Mouse (Mus musculus) retina, embryonic 14.5 days (tissue): ENCODE measurements around the gene Rtn2.

Experiments used
- DNase-seq: peaks from one replicate; pipeline ENCODE4 v3.0.0-alpha.2; 2015; ENCODE audit warnings: low spot score

Rtn2 gene

GRCm38 (mm10) chr7:19301461-19302263, 19.2 kb downstream of the Rtn2 start:
- DNase-seq, result no peak

- no peak for DNase-seq
Measured at GRCm38 (mm10) chr7:19302264-19303045, 20.0 kb downstream of the Rtn2 start.

- DNase-seq, result no peak
Measured at GRCm38 (mm10) chr7:19303046-19303305, 20.6 kb downstream of the Rtn2 start.

GRCm38 (mm10) chr7:19303770-19304169, 21.3 kb downstream of the Rtn2 start:
- DNase-seq, result peak; percentile 88

- DNase-seq, result no peak
Measured at GRCm38 (mm10) chr7:19304501-19305412, 22.3 kb downstream of the Rtn2 start.

- no peak for DNase-seq
Measured at GRCm38 (mm10) chr7:19305413-19305735, 22.9 kb downstream of the Rtn2 start.

- no peak for DNase-seq
Measured at GRCm38 (mm10) chr7:19305796-19306765, 23.7 kb downstream of the Rtn2 start.

- no peak for DNase-seq
Measured at GRCm38 (mm10) chr7:19306819-19307738, 24.7 kb downstream of the Rtn2 start.

GRCm38 (mm10) chr7:19307739-19308453, 25.5 kb downstream of the Rtn2 start:
- peak; percentile 77 for DNase-seq

- DNase-seq, result peak; percentile 94
Measured at GRCm38 (mm10) chr7:19308454-19309277, 26.2 kb downstream of the Rtn2 start.

GRCm38 (mm10) chr7:19309278-19309883, 27.0 kb downstream of the Rtn2 start:
- no peak for DNase-seq

GRCm38 (mm10) chr7:19309884-19310641, 27.6 kb downstream of the Rtn2 start, which contains the start of gene Fosb:
Fosb (minus strand) TSS chr7:19310051.
- peak; percentile 99 for DNase-seq

- DNase-seq, result no peak
Measured at GRCm38 (mm10) chr7:19311991-19312390, 29.6 kb downstream of the Rtn2 start.

- no peak for DNase-seq
Measured at GRCm38 (mm10) chr7:19314033-19314432, 31.6 kb downstream of the Rtn2 start.

- no peak for DNase-seq
Measured at GRCm38 (mm10) chr7:19316451-19317161, 34.2 kb downstream of the Rtn2 start.

- no peak for DNase-seq
Measured at GRCm38 (mm10) chr7:19318201-19318600, 35.8 kb downstream of the Rtn2 start.

GRCm38 (mm10) chr7:19318676-19319075, 36.3 kb downstream of the Rtn2 start:
- no peak for DNase-seq
